Mouse (Mus musculus) cerebellum, adult (tissue): ENCODE results near the gene Rrp12.

Source experiments
- ATAC-seq: cut with Nextera tagmentation; 2 replicates; pipeline ENCODE4 v1.9.2; 2017; ENCODE audit warnings: mild to moderate bottlenecking, moderate library complexity, mixed read lengths; ENCODE audit not compliant: insufficient number of reproducible peaks, low FRiP score, low TSS enrichment

The Rrp12 gene

DNA sequence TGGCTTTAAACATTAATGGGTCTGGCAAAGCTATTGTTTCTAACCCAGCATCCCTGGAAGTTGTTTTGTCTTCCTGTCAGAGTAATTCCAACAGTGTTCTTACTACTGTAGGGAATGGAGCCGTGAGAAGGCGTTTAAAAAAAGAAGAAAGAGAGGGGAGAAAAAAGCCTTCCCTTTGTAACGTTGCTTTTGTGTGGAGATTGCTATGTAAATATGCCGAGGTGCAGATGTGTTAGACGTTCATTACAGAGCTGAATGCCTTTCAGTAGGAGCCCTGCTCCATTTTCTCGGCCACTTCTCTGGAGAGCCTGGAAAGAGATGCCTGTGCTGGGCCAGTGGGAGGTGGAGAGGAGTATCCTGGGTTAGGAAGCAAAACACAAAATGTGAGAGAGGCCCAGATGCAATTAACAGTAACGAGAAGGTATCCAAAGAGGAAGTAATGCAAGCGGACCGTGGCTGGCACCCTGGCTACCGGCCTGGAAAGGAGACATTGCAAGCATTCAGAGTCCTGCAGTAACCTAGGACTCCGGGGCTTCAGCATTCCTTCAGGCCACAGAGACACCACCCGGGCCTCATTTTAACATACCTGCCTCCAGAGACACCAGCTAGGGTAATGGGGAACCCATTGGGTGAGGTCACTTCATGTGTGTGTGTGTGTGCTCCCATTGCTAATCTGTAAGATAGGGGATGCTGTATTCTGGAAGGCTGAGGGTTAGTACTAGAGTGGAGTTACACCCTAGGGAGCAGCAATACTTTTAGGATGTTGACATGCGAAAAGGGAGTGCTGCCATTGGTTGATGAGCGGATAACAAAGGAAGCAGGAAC, 45.0 kb downstream of the Rrp12 start:
- ATAC-seq: no peak

DNA sequence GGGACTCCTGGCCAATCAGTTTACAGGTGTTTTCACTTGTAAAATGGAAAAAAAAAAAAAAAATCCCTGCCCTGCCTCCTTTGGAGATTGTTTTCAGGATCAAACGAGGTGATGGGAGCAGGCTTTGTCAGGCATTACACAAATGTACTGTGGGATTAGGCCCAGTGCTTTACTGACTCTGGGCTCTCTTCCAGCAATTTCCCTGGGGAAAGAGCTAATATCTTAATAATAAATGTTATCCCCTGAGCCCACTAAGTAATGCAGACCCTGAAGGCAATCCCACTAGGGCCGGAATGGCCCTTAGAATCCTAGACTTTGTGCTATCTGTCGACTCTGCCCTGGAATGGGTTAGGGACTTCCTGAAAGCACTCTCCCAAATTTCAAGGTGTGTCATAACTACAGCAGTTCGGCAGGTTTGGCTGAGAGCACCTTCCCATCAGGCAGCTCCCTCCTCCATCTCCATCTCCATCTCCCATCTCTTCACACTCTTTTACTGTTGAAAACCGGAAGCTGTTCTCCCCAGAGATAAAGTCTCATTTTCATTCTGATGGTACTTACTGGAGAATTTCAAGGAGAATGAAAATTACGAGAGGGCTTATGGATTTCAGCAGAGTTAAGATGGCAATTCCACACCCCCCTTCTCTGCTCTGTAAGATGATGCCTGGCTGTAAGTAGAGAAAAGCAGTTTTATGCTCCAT, 45.8 kb downstream of the Rrp12 start:
- no peak for ATAC-seq

- ATAC-seq: peak; percentile 93
These were observed 47.8 kb downstream of the Rrp12 start, which contains the start of gene Frat2 for GRCm38 (mm10) chr19:41847992-41848851. Gene Frat2 (minus strand): TSS chr19:41848132.

GRCm38 (mm10) chr19:41847614-41847991, 48.4 kb downstream of the Rrp12 start:
- peak; percentile 49 for ATAC-seq

DNA sequence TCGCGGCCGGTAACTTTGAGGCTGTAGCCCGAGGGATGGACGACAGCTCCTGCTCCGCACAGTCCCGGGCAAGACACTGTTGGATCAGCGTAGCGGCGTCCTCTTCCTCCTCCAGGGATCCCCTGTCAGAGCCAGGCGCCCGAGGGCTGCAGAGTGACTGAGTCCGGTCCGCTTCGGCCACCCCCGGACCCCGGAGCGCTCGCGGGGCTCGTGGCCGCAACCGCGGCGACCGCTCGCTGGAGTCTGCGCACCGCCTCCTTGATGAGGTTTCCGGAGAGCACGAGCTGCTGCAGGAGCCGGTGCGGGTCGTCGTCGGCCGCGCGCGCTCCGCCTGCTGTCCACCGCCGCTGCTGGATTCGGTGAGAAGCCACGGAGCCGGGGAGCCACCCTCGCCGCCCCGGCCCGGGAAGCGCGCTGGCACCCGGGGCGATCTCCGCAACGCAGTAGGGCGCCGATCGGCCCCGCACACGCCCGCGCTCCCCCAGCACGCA, 48.8 kb downstream of the Rrp12 start:
- ATAC-seq: peak; percentile 31; the same call in 1 of the 2 replicates

DNA sequence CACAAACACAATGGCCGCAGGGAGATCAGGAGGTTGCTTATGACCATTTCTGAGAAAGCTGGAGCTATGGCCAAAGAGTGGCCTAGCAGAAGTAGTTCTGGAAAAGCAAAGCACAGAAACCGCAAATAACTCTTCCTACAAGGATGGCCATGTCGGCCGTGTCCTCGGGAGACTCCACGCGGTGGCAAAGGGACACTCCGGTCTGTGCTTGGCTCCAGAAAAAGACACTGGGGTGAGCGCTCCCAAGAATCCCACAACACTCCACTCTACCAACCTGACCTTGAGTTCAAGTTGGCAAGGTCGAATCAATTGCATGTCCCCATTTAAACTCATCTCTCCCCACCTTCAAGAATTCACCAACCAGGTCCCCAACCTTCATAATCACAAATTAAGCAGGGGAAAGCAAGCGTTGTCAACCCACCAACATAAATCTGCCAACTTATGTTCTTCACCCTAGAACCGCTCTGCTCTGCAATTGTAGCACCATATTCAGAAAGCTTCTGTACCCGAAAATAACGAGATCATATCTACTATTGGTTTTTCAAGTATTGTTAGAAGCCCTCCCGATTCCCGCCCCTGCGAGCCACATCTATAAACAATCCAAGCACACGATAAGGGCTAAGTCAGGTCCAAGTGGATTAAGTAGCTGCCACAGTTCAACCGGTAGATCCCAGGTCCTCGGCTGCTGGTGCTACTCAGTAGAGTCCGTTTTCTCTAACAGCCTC, 49.4 kb downstream of the Rrp12 start:
- ATAC-seq: no peak

DNA sequence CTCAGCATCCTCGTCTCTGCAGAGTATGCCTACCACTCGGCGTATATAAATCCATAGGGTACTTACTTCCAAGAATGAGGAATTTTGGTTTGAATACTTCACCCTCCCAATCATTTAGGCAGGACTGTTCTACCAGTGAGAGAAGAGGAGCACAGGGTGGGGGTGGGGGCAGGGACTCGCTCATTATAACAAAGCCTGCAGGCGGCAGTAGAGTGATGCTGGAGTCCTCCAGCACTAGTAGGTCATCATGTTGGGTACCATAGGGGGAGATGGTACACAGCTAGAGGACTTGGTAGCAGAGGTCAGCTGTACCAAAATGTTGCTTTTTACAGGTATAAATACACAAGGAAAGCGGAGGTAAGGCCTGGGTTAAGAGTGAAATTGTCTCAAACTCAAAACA, 51.6 kb downstream of the Rrp12 start:
- no peak for ATAC-seq

DNA sequence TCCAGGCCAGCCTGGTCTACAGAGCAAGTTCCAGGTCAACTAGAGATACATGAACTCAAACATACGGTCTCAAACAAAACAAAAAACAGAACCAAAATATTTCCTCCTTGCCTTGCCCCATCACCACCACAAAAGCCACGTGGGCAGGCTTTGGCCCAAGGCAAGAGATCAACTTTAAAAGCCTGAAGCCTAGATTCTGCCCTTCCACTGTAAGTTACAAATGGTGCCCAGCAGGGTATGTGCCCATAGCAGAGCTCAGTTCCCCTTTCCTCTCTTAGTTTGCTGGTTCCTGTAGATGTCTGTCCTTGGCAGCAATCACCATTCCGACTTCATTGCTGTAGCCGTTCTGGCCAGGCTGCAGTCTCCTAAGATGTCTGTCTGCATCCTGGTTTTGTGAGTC, 53.3 kb downstream of the Rrp12 start:
- ATAC-seq: no peak

GRCm38 (mm10) chr19:41842196-41842595, 53.8 kb downstream of the Rrp12 start:
- peak; percentile 56; the same call in 1 of the 2 replicates for ATAC-seq

- ATAC-seq: peak; percentile 36; the same call in 1 of the 2 replicates
These were observed 54.7 kb downstream of the Rrp12 start for GRCm38 (mm10) chr19:41841105-41841750.

DNA sequence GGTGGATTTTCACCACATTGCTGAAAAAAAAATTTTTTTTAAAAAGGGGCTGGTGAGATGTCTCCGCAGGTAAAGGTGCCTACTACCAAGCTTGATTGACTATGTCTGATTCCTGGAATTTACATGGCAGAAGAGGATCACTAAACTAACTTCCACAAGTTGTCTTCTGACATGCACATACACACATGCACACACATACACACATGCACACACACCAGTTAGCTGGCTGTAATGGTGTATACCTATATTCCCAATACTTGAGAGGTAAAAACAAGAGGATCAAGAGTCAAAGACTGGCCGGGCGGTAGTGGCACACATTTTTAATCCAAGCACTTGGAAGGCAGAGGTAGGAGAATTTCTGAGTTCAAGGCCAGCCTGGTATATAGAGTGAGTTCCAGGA, 56.3 kb downstream of the Rrp12 start:
- ATAC-seq: no peak

DNA sequence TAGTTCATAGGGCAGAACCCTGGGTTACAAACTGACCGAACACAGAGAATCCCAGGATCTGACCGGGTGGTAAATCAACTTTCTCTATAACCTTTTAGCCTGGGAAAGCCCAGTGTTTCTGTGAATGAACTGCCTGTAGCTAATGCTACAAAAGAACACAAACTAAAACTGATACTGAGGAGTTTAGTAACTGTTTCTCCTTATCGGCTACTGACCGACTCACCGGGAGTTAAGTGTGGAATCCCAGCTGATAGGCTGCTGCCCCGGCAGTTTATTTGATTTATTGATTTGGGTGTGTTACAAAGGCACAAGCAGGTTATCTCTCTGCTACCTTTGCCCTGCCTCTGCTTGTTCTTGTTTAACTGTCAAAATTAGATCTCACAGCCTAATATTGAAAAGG, 57.2 kb downstream of the Rrp12 start:
- no peak for ATAC-seq

DNA sequence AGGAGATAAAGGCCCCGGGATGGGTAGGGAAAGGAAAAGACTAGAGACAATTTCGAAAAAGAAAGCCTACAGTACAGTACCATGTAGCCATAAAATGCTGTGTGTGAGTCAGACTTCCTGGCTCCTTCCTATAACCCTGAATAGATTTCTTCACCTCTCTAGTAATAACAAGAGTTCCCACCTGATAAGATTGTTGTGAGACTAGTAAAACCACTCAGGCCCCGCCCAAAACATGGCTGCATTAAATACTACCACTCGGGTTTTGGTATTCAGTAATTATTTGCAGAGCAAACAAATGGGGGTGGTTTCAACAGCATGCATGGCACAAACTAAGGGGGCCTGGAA, 58.1 kb downstream of the Rrp12 start:
- no peak for ATAC-seq

DNA sequence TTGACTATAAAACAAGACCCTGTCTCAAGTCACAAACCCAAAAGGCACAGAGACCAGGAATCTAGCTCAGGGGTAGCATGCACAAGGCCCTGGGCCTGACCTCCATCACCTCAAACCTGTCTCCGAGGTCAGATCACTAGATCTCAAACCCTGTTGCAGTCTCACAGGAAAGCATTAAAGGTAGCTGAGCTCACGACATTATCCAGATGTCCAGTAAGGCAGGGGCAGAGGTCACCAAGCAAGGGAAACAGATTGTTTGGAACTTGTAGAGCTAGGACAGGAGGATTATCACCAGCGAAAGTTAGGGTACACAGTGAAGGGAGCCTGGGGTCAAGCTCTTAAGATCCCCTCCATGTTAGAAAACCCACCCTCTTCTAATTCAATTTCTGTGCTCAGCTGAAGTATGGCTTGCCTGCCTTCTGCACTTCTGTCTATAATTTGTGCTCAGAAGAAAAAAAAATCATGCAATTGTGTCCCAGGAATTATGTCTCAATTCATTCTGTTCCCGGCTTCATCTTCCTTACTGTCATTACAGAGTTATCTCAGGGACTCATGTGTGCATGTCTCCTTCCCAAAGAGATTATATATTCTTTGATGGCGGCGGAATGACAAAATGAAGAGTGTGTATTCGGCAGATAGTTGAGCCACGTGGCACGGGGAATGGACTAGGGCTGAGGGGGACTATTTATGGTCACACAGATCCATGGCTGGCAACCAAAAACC, 58.6 kb downstream of the Rrp12 start:
- no peak for ATAC-seq

DNA sequence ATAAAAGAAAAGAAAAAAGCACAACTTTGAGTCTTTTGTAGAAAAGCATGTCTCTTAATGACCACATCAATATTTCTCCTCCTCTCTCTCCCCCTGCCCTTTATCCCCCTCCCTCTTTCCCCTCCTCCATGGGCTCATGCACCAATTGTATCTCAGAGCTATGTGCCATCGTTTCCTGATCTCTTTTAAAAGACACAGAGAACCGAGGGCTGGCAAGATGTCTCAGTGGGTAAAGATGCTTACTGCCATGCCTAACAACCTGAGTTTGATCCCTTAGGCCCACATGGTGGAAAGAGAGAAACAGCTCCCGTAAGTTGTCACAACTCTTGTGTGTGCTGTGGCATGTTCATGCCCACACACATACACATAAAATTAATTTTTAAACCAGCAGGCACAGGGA, 59.3 kb downstream of the Rrp12 start:
- ATAC-seq: no peak

GRCm38 (mm10) chr19:41835816-41836215, 60.2 kb downstream of the Rrp12 start:
- no peak for ATAC-seq

DNA sequence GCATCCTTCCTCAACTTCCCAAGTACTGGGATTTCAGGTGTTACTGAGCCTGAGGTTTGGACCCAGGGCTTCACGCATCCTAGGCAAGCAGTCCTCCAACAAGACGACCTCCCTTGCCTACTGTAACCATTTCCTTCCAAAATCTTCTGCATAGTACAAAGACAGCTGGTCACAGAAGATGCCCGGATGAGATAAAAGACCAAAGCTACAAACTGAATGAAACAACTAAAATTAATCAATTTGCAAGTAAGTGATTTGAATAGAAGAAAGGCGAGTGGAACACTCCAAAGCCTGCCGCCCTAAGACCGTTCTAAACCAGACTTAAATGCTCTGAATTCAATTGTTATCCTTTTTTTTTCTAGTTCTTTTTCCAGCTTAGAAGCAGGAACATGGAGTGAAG, 60.6 kb downstream of the Rrp12 start:
- ATAC-seq: no peak

- no peak for ATAC-seq
These were observed 63.3 kb downstream of the Rrp12 start for GRCm38 (mm10) chr19:41832501-41833201.
